Mouse (Mus musculus): ENCODE data around the gene Pmf1.

DNA sequence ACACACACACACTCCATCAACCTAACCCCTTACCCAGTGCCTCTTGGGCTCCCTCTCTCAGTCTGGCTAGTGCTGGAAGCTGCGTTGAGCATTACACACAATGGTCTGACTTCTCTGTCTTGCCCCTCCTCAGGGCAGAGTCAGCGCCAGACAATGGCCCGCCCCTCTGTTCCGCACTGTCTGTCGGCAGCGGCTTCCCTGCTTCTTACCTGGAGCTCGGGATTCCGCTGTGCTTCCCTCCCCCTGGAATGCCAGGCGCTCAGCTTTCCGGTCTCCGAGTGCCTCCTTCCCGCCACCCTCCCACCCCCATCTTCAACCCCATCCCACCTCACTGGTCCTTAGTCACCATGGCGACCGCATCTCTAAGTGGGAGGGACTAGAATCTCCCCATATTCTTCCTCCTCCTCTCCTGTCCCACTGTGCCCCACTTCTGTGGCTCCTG lies 48.7 kb upstream of the Pmf1 start:
- no peak for TF ChIP-seq POLR2A (IDR thresholded peaks at IDR 0.05; ENCODE audit: low read depth, low read length)
- no peak for TF ChIP-seq CTCF (IDR thresholded peaks at IDR 0.05; ENCODE audit: borderline replicate concordance, insufficient read depth, low read length)
